Mouse (Mus musculus): ENCODE results near the gene Fstl4.

DNA sequence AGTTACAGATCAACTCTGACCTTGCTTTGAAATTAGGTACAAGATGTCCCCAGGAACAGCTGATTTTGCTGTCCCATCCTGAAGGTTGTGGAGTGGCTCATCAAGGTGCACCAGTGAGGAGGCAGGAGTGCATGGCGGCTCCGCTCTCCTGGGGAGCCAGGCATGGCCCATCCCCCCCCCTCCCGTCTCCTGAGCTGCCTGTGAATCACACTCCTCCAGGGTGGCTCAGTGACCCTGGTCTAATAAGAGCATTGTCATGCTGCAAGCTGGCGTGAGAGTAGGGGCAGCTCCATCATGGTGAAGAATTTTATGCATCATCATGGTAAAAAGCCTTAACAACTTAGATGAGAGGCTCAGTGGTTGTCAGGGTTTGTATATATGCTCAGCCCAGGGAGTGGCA is 11.2 kb upstream of the Fstl4 start:
- TF ChIP-seq POLR2A (IDR thresholded peaks at IDR 0.05; ENCODE audit: control insufficient read depth, extremely low read depth, insufficient read depth, low read length, poor library complexity) (no peak), CTCF (IDR thresholded peaks at IDR 0.05; ENCODE audit: borderline replicate concordance, control insufficient read depth, extremely low read depth, insufficient read depth, low read length, poor library complexity) (no peak)

Data from thymus, adult 2 months (tissue).